Mouse (Mus musculus): ENCODE results near the gene Bax.

Bax gene

DNA sequence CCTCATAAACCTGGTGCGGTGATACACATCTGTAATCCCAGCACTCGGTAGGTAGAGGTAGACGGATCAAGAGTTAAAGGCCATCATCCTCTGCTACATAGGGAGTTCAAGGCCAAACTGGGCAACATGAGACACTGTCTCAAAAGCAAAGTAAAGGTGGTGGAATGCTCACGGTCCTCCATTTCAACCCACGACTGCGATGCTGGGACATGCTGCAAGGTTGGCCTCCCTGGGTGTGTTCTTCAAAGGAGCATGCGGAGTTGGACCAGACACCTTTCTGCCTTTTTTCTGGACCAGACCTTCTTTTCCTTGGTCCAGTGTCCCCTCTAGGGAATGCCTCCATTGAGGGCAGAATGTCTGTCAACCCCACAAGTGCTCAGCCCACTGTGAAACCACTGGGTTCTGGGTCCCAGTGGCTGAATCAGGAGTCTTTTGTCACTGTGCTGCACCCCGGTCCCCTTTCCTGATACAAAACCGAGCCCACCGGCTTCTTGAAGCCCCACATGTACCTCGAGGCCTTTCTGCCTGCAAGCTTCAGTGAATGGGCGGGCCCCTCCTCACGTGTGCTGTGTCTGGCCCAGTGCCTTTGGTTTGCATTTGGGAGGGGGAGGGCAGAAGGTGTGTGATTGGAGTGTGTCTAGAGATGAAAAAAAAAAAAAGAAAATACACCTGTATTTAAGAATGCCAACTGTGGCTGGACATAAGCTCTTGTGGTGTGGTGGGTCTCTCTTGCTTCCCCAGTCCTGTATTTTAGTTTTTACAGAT lies 10.6 kb downstream of the Bax start:
- no peak for DNase-seq

DNA sequence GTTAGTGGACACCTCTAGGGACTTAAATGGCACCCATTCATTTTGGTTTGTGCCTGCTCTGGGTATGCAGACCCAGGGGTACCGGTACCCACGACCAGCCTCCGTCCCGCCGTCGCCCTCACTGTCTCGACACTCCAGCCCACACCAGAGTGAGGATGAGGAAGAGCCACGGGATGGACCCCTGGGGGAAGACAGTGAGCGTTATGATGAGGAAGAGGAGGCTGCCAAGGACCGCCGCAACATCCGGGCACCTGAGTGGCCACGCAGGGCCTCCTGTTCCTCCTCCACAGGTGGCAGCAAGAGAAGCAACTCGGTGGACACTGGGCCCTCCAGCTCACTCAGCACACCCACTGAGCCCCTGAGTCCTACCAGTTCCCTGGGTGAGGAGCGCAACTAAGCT lies 11.7 kb downstream of the Bax start:
- DNase-seq, result no peak

DNA sequence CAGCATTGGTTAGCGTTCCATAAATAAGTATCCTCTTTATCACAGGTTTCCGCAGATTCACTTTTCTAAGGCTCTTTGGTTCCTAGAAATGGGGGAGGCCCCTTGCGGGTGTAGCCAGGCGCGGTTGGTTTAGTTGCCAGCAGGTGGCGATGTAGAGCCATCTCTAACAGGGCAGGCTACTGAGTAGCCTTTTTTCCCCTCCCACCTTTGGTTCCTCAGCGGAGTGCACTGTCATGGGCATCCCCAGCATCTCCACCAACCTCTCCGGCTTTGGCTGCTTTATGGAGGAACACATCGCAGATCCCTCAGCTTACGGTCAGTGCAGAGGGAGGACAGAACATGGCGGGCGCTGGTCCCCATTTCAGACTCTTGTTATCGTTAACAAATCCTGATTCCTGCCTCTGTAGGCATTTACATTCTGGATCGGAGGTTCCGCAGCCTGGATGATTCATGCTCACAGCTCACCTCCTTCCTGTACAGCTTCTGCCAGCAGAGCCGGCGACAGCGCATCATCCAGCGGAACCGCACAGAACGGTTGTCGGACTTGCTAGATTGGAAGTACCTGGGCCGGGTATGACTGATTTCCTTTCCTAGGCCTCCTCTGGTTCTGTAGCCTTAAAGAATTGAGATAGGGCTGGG lies 15.2 kb downstream of the Bax start:
- peak; percentile 80 for DNase-seq

DNA sequence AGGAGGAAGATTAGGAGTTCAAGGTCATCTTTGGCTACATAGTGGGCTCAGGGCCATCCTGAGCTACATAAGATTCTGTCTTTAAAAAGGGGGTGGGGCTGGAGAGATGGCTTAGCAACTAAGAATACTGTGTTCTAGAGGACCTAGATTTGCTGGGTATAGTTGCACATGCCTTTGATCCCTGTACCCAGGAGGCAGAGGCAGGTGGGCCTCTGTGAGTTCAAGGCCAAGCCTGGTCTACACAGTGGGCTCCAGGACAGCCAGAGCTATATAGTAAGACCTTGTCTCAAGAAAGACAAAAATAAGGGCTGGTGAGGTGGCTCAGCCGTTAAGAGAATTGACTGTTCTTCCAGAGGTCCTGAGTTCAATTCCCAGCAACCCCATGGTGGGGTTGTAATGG lies 16.7 kb downstream of the Bax start:
- no peak for DNase-seq

DNA sequence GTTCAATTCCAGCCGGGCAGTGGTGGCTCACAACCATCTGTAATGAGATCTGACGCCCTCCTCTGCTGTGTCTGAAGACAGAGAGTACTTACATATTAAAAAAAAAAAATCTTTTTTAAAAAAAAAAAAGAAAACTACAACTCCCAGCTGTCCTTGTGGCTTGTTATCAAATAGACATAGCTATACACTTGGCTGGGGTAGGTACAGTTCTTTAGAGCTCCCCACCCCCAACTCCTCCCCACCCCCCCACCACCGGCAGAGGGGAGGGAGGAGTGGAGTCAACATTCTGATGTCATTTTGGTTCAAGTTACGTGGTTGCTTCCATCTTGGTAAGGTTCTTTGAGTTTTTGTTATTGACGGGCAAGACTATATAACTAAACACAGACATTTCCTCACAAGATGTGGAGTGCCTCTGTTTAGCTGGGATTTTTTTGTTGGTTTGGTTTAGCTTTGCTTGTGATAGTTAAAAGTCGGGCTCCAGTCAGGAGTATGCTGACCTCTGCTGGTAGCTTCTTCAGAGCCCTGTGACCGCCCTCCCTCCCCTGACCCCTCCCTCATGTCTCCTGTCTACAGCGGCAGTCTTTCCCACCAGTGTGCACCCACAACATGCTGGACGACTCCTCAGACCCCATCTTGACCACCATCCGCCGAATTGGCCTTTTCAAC lies 19.2 kb downstream of the Bax start:
- no peak for DNase-seq

DNA sequence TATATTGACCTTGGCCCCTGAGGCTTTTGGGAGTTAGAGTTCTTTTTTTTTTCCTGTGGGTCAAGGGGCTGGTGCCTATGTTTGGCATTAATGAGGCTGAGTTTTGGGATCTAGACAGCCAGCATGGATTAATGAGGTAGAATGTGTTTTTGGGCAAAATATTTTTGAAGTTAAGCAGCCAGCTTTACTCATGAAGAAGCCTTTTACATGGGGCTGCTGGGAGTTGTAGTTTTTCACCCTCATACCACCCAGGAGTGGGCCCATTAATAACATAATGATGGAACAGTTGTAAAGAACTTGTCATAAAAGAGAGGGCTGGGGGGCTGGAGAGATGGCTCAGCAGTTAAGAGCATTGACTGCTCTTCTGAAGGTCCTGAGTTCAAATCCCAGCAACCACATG lies 20.1 kb downstream of the Bax start:
- DNase-seq, result no peak

DNA sequence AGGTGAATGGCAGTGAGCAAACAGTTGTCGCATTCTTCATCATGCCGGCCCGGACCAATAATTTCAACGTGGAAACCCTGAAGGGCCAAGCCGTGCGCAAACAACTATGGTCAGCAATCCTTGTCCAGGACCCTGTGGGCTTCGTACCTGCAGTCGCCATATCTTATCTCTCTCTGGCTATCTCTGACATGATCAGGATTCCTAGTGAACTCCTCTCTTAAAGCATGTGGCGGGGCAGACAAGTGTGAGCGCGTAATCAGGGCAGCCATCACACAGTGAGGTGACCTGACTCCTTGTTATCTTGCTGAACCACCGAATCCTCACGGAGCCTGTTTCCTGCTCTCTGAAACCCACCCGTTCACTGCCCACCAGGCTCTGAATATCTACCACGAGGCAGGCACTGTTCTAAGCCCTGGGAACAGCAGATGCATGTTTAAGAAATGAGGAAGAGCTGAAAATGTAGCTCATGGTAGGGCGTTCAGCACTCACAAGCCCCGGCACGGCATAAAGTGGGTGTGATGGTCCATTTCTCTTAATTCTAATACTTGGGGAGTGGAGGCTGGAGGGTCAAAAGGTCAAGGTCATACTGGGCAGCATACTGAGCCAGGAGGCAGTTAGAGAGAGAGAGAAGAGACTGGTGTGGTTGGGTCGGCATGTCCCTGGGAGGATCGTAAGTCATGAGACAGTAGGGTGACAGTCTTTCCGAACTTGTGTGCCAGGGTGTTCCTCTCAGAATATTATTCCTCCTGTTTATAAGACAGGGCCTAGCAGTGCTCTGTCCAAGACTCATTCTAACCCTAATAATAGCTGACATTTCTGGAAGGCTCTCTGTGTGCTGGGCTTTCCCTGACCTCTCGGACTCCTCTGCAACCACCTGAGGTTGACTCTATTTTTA lies 22.9 kb downstream of the Bax start:
- DNase-seq, result no peak

DNA sequence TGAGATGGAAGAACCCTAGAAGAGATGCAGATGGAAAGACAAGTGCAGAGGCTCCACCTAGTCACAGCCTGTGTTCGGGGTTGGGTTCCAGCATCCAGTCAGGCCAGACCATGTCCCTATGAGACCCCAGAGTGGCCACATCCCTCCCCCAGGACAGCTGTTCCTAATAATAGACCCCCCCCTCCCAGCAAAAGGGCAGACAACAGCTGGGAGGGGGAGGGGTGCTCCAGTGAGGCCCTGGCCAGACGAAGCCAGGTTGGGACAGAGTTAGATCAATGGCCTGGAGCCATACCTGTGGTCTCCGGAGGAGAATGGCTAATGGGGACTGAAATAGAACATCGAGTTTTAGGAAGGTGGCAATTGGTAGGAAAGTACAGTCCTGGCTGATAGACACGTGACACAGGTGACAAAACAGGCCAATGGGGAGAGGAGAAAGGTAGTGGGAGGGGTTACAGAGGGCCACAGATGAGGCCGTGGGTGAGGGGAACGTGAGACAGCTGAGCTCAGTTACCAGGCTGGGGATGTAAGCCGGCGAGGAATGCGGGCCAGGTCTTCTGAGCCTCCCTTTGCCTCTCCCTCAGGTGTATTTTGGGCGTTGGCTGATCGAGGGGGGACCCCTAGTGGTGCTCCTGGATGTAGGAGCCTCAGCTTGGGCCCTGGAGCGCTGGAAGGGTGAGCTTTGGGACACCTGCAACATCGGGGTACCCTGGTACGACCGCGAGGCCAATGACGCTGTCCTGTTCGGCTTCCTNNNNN lies 29.0 kb downstream of the Bax start, which contains the start of gene Ruvbl2:
Gene Ruvbl2, minus strand, starts transcription at position 576 of the 756 bp plus-strand sequence.
- DNase-seq, result no peak

- no peak for DNase-seq
These were observed 29.7 kb downstream of the Bax start for GRCm38 (mm10) chr7:45437046-45437445.

- no peak for DNase-seq
These were observed 30.3 kb downstream of the Bax start for GRCm38 (mm10) chr7:45436444-45436843.

DNA sequence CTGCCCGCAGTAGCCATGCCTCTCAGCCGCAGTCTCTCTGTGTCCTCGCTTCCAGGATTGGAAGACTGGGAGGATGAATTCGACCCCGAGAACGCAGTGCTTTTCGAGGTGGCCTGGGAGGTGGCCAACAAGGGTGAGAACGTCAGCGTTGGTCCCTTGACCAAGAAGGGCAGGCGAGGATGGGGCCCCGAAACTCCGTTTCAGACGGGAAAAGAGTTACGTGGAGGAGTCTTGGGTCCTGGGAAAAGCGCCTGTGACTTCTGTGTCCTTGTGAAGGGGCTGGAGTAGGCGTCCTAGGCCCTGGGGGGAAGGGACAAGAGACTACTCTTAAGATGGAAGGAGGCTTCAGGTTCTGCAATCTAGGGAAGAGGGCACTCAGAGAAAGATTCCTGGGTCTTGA lies 31.7 kb downstream of the Bax start:
- no peak for DNase-seq

DNA sequence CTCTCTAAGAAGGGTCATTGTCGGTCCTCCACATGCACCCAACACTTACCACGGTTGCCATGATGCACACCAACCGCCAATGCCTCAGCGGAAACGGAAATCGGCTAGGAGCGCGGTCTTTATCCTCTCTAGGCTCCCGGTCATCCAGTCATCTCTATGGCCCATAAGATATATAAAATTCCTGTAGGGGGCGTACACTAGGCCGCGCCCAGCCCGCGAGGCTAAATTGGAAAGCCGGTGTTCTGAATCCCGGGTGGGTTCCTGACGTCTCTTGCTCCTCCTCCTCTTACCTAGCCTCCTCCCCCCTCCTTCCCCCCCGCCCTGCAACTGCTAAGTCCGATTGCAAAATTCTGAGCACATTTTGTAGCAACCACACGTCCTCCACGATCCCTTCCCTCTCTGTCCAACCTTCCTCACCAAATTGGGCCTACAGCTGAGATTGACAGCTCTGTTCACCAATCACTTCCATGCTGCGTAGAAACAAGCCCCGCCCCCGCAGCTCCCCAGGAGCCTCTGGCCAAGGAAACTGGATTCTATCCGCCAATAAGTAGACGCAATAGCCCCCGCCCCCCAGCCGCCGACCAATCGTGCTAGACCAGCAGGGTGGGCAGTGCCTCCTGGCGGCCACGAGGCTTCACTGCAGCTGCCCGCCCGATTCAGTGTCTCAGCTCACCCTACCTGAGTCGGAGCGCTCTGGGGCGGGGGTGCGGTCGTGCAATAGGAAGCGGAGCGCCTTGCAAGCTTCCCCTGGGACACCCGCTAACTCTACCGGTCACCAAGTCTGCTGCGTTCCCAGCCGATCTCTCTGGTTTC lies 32.3 kb downstream of the Bax start, which contains the start of gene Gys1:
Gene Gys1, plus strand, starts transcription at position 642 of the 813 bp plus-strand sequence.
- peak; percentile 100 for DNase-seq

- no peak for DNase-seq
These were observed 32.9 kb downstream of the Bax start for GRCm38 (mm10) chr7:45433835-45434202.

DNA sequence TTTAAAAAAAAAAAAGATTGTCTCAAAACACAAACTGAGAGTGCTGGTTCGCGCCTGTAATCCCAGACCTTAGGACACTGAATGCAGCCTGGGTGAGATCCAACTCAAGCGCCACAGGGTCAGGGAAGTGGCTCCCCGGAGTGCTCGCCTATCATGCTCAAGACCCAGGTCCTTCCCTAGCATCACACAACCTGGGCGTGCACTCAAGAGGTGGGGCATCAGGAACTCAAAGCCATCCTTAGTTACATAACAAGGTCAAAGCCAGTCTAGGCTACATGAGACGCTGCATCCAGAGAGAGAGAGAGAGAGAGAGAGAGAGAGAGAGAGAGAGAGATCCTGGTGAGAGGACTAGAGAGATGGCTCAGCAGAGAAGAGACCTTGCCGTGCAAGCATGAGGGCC lies 40.1 kb downstream of the Bax start:
- no peak for DNase-seq

GRCm38 (mm10) chr7:45421194-45421593 lies 45.5 kb downstream of the Bax start:
- no peak for DNase-seq

- no peak for DNase-seq
These were observed 46.1 kb downstream of the Bax start, which contains the start of gene Lhb for GRCm38 (mm10) chr7:45420615-45420919. Lhb (plus strand) TSS chr7:45420820.

GRCm38 (mm10) chr7:45419859-45420614 lies 46.7 kb downstream of the Bax start:
- no peak for DNase-seq

GRCm38 (mm10) chr7:45417962-45418492 lies 48.7 kb downstream of the Bax start:
- no peak for DNase-seq

GRCm38 (mm10) chr7:45415636-45416035 lies 51.1 kb downstream of the Bax start:
- DNase-seq, result no peak

GRCm38 (mm10) chr7:45414740-45415224 lies 51.9 kb downstream of the Bax start:
- no peak for DNase-seq
